In the genomic region with DNA sequence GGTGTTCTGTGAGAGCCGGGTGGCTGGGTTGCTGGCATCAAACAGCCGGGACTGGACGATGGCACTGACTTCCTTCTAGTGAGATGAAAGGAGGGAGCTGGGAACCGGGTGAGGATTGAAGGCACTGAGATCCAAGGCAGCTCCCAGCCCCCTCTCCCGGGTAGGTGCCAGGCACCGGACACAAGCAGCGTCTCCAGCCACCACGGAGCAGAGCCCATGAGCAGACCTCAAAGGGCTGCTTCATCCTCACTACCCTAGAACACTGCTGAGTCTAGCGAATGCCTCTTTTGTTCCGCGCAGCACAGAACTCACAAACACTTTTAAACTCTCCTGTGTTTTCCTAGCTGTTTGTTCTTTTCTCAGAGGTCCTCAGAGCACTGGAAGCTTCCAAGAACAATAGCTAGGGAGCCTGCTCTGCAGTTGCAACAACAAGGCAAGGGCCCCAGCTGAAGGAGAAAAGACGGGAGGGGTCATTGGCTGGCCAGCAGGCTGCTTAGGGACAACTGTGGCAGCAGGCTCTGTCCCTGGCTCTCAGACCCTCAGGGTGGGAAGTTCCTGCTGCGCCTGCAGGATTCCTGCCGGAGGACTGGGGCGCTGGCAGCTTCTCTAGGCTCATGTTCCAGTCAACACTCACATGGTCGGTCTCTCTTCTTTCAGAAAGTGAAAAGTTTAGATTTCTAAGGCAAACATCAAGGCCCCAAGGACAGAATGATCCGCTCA, we compare ENCODE assay signal across 11 mouse cellular contexts.
DNase-seq lines count a peak whose midpoint lies in the region; ATAC-seq lines count a peak whose summit lies in the region.
"Had no signal": no experiment of that assay in that cellular context is flagged by ENCODE, and none has a peak within 500 bp of the region (broad histone marks: within the 10 kb centered on the region; RNA-seq: fewer than 3 reads in every experiment).

No protein-coding gene starts in this region.

- no peaks in the 10 kb centered on the region for H3K9me3 ChIP-seq in kidney, embryonic 15.5 days (replicated peaks)
- H3K9me3 ChIP-seq in embryonic facial prominence, embryonic 14.5 days (ENCODE audit: control insufficient read depth, low read length), result no peaks in the 10 kb centered on the region
- H3K9me3 ChIP-seq: liver, embryonic 13.5 days had no signal

- DNase-seq in kidney, adult 9 months, result no peak
- DNase-seq in embryo, embryonic 9.5 days (ENCODE audit: extremely low spot score), result peak; percentile 48
- peak; percentile 25 for DNase-seq in embryonic facial prominence, embryonic 14.5 days (ENCODE audit: low spot score)
- DNase-seq in lung, postnatal 36 days, result peak; percentile 33
- no peak for DNase-seq in urinary bladder, postnatal 14 days (ENCODE audit: low spot score)
- DNase-seq in urinary bladder, postnatal 4 days (ENCODE audit: low spot score in 2 of 2), result no peak
- DNase-seq: adrenal gland, postnatal 36 days; liver, embryonic 13.5 days; spleen, adult 18-20 months; thymus, postnatal 36 days had no signal

- H3K9ac ChIP-seq in kidney, embryonic 15.5 days, result 0 out of 2 replicates have a peak overlapping the region, but pooled peaks have one; percentile 8
- H3K9ac ChIP-seq in embryonic facial prominence, embryonic 14.5 days (ENCODE audit: low read depth, low read length), result no peak overlapping the region

- no peak overlapping the region for H3K4me2 ChIP-seq in kidney, embryonic 15.5 days
- H3K4me2 ChIP-seq in embryonic facial prominence, embryonic 14.5 days (ENCODE audit: low read depth, low read length), result no peak overlapping the region
- H3K4me2 ChIP-seq: liver, embryonic 13.5 days had no signal

- H3K4me1 ChIP-seq in kidney, embryonic 15.5 days, result peaks cover 32% of the 10 kb centered on the region
- peaks cover 9% of the 10 kb centered on the region for H3K4me1 ChIP-seq in embryonic facial prominence, embryonic 14.5 days (ENCODE audit: control insufficient read depth, insufficient read depth, low read length)
- H3K4me1 ChIP-seq: liver, embryonic 13.5 days had no signal

- no peak overlapping the region for H3K4me3 ChIP-seq in kidney, embryonic 15.5 days (replicated peaks)
- H3K4me3 ChIP-seq in embryonic facial prominence, embryonic 14.5 days (ENCODE audit: low read depth, low read length), result no peak overlapping the region
- H3K4me3 ChIP-seq: liver, embryonic 13.5 days had no signal

- peak overlapping the region; percentile 70 for H3K27ac ChIP-seq in kidney, embryonic 15.5 days
- no peak overlapping the region for H3K27ac ChIP-seq in embryonic facial prominence, embryonic 14.5 days (replicated peaks; ENCODE audit: low read depth, low read length)
- H3K27ac ChIP-seq: liver, embryonic 13.5 days had no signal

- H3K36me3 ChIP-seq in kidney, embryonic 15.5 days, result no peaks in the 10 kb centered on the region
- no peaks in the 10 kb centered on the region for H3K36me3 ChIP-seq in embryonic facial prominence, embryonic 14.5 days (ENCODE audit: control insufficient read depth, insufficient read depth, low read length)
- H3K36me3 ChIP-seq: liver, embryonic 13.5 days had no signal

- peak; percentile 44 for ATAC-seq in kidney, embryonic 15.5 days (replicated peaks; ENCODE audit: low FRiP score)
- ATAC-seq in embryonic facial prominence, embryonic 14.5 days (ENCODE audit: low read depth), result no peak

- WGBS in kidney, embryonic 15.5 days, result 43% methylated on average over 17 of the region's 17 CpGs
- 37% methylated on average over 16 of the region's 17 CpGs for WGBS in embryonic facial prominence, embryonic 14.5 days

- H3K27me3 ChIP-seq in kidney, embryonic 15.5 days, result no peaks in the 10 kb centered on the region
- H3K27me3 ChIP-seq in embryonic facial prominence, embryonic 14.5 days (replicated peaks; ENCODE audit: control insufficient read depth, insufficient read depth, low read length), result no peaks in the 10 kb centered on the region
- H3K27me3 ChIP-seq: liver, embryonic 13.5 days had no signal

Comparison
In these comparisons a context has a peak if more than half of its experiments do, and no peak if none do; other contexts are left out.
1. DNase-seq: peak in embryo, embryonic 9.5 days (single experiment), embryonic facial prominence, embryonic 14.5 days (single experiment) and lung, postnatal 36 days (single experiment); none in kidney, adult 9 months (single experiment), urinary bladder, postnatal 14 days (single experiment) and urinary bladder, postnatal 4 days (0 of 2).